Mouse (Mus musculus): ENCODE data around the gene Cdc42ep5. TPM values are rescaled to one million over a fixed set of nuclear protein-coding genes. Genes with fewer than 3 reads are reported as not detected.

The Cdc42ep5 gene
- polyA plus RNA-seq, 1 experiment from 2014 or later, result 26.7 TPM

DNA sequence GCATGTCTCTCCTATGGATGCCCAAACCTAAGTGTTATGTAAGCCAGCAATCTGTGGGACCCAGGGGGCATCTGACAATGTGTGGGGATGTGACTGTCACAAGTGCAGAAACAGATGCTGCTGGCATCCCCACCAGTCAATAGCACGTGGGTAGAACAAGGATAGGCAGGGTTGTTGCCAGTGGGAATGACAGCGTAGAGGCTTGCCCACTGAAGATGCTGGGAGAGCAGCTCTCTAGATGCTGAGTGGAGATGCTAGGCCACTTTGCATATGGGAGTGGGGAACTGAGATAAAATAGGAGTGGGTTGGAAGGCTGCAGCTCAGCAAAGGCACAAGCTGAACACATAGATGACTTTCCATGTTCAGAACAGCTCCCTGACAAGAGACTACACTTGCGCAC is 32.1 kb downstream of the Cdc42ep5 start:
- Histone ChIP-seq H3K36me3 (ENCODE audit: control insufficient read depth, insufficient read depth, low read length) (no peaks in the 10 kb centered on the region), H3K9me3 (ENCODE audit: control insufficient read depth, low read length) (no peaks in the 10 kb centered on the region), H3K27ac (replicated peaks in 1 of 2; ENCODE audit: control insufficient read depth in 1 of 2, insufficient read depth in 1 of 2, low read depth in 2 of 2, low read length in 2 of 2) (no peak overlapping the region), H3K4me1 (ENCODE audit: control insufficient read depth in 2 of 2, insufficient read depth in 2 of 2, low read length in 2 of 2) (peaks cover 0 to 18% of the 10 kb centered on the region in 2 experiments; a peak in 2 of 4 replicates), H3K9ac (ENCODE audit: low read length) (no peak overlapping the region), H3K4me3 (ENCODE audit: control insufficient read depth in 1 of 2, insufficient read depth in 1 of 2, low read depth in 1 of 2, low read length in 2 of 2) (no peak overlapping the region), H3K27me3 (ENCODE audit: control insufficient read depth, insufficient read depth, low read length) (no peaks in the 10 kb centered on the region), H3K4me2 (ENCODE audit: low read length) (no peak overlapping the region)
- whole genome bisulfite sequencing, result 93% methylated on average over 3 of the region's 3 CpGs
- ATAC-seq (ENCODE audit: insufficient number of reproducible peaks, insufficient read depth, low FRiP score, low read depth), result no peak

DNA sequence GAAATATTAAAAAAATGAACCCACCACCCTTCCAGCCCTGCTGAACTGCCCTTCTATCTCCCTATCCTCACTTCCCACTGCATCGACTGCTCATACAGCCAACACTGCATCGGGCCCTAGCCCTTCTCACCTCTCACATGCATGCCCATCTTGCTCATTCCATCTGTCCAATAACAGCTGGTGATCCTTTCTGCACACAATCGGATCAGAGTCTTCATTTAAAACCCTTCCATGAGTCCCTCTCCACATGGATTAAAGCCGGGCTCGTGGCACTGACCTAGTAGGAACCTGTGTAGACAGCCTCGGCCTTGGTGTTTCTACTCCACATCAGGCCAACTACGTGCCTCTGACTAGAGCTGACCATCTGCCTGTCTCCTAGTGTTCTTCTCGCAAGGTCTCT is 32.7 kb downstream of the Cdc42ep5 start:
- H3K27ac ChIP-seq (replicated peaks in 1 of 2; ENCODE audit: control insufficient read depth in 1 of 2, insufficient read depth in 1 of 2, low read depth in 2 of 2, low read length in 2 of 2), result no peak overlapping the region
- no peaks in the 10 kb centered on the region for H3K36me3 ChIP-seq (ENCODE audit: control insufficient read depth, insufficient read depth, low read length)
- H3K4me2 ChIP-seq (ENCODE audit: low read length), result no peak overlapping the region
- no peak overlapping the region for H3K9ac ChIP-seq (ENCODE audit: low read length)
- ATAC-seq (ENCODE audit: insufficient number of reproducible peaks, insufficient read depth, low FRiP score, low read depth), result no peak
- H3K4me1 ChIP-seq (ENCODE audit: control insufficient read depth in 2 of 2, insufficient read depth in 2 of 2, low read length in 2 of 2), result peaks cover 0 to 17% of the 10 kb centered on the region in 2 experiments; a peak in 2 of 4 replicates
- no peak overlapping the region for H3K4me3 ChIP-seq (ENCODE audit: control insufficient read depth in 1 of 2, insufficient read depth in 1 of 2, low read depth in 1 of 2, low read length in 2 of 2)
- H3K9me3 ChIP-seq (ENCODE audit: control insufficient read depth, low read length), result no peaks in the 10 kb centered on the region
- H3K27me3 ChIP-seq (ENCODE audit: control insufficient read depth, insufficient read depth, low read length), result no peaks in the 10 kb centered on the region
- WGBS, result 87% methylated on average over 8 of the region's 8 CpGs

DNA sequence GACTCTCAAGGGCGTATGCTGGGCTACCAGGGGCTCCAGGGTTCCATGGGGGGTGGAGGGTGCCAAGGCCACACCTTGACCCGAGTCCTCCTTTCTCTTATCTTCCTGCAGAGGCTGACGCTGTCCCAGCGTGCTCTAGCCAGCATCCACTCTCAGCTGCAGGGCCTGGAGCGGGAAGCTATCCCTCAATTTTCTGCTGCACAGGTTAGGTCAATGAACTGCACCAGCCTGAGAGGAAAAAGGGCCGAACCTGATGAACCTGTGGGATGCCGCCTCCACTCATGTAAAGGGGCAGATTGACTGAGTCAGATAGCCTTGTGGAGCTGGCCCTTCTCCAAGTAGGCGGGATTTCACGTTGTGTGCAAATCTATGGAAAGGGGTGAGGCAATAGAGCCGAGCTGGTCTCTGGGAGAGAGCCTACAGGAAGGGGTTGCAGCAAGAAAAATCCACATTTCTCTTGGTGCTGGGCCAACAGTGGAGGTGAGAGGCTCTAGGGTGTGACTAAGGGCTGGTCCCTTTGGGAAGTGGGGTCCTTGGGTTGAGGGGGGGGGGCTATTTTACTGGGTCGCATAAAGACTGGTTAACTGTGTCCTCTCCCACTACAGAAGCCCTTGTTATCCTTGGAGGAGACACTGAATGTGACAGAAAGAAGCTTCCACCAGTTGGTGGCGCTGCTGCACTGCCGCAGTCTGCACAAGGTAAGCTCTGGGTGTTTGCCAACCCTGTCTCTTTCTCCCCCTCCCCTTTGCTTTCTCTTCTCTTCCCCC is 33.8 kb downstream of the Cdc42ep5 start:
- ATAC-seq (ENCODE audit: insufficient number of reproducible peaks, insufficient read depth, low FRiP score, low read depth), result peak; percentile 29; the same call in 1 of the 2 replicates
- Histone ChIP-seq H3K4me3 (ENCODE audit: control insufficient read depth in 1 of 2, insufficient read depth in 1 of 2, low read depth in 1 of 2, low read length in 2 of 2) (no peak overlapping the region), H3K4me2 (ENCODE audit: low read length) (peak overlapping the region; percentile 16; the same call in 1 of the 2 replicates), H3K9me3 (ENCODE audit: control insufficient read depth, low read length) (no peaks in the 10 kb centered on the region), H3K27ac (replicated peaks in 1 of 2; ENCODE audit: control insufficient read depth in 1 of 2, insufficient read depth in 1 of 2, low read depth in 2 of 2, low read length in 2 of 2) (no peak overlapping the region), H3K36me3 (ENCODE audit: control insufficient read depth, insufficient read depth, low read length) (no peaks in the 10 kb centered on the region), H3K9ac (ENCODE audit: low read length) (no peak overlapping the region; the same call in 1 of the 2 replicates), H3K4me1 (ENCODE audit: control insufficient read depth in 2 of 2, insufficient read depth in 2 of 2, low read length in 2 of 2) (peaks cover 0 to 17% of the 10 kb centered on the region in 2 experiments; a peak in 2 of 4 replicates), H3K27me3 (ENCODE audit: control insufficient read depth, insufficient read depth, low read length) (no peaks in the 10 kb centered on the region)
- WGBS, result 28% methylated on average over 13 of the region's 13 CpGs

DNA sequence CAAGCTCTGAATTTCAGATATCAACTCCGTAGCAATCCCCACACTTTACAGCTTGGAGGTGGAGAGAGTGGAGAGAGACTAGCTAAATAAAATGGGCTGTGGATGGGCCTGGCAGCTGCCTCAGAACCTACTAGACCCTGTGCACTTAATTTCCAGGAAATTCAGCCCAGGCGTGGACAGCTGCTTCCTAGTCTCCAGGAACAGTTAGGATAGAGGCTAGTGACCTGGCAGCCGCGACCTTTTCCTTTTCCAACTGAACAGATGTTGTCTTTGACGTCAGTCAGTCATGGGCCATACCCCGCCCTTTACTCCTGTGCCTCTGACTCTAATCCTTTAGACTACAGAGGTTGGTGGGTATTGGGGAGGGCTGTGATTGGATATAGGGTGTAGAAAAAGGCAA is 35.8 kb downstream of the Cdc42ep5 start:
- no peaks in the 10 kb centered on the region for H3K27me3 ChIP-seq (ENCODE audit: control insufficient read depth, insufficient read depth, low read length)
- H3K9ac ChIP-seq (ENCODE audit: low read length), result no peak overlapping the region
- no peak for ATAC-seq (ENCODE audit: insufficient number of reproducible peaks, insufficient read depth, low FRiP score, low read depth)
- H3K4me2 ChIP-seq (ENCODE audit: low read length), result no peak overlapping the region
- H3K4me3 ChIP-seq (ENCODE audit: control insufficient read depth in 1 of 2, insufficient read depth in 1 of 2, low read depth in 1 of 2, low read length in 2 of 2), result no peak overlapping the region
- H3K27ac ChIP-seq (replicated peaks in 1 of 2; ENCODE audit: control insufficient read depth in 1 of 2, insufficient read depth in 1 of 2, low read depth in 2 of 2, low read length in 2 of 2), result no peak overlapping the region
- no peaks in the 10 kb centered on the region for H3K9me3 ChIP-seq (ENCODE audit: control insufficient read depth, low read length)
- no peaks in the 10 kb centered on the region for H3K36me3 ChIP-seq (ENCODE audit: control insufficient read depth, insufficient read depth, low read length)
- H3K4me1 ChIP-seq (ENCODE audit: control insufficient read depth in 2 of 2, insufficient read depth in 2 of 2, low read length in 2 of 2), result peaks cover 3 to 15% of the 10 kb centered on the region in 2 experiments; a peak in 3 of 4 replicates
- 39% methylated on average over 6 of the region's 6 CpGs for WGBS

DNA sequence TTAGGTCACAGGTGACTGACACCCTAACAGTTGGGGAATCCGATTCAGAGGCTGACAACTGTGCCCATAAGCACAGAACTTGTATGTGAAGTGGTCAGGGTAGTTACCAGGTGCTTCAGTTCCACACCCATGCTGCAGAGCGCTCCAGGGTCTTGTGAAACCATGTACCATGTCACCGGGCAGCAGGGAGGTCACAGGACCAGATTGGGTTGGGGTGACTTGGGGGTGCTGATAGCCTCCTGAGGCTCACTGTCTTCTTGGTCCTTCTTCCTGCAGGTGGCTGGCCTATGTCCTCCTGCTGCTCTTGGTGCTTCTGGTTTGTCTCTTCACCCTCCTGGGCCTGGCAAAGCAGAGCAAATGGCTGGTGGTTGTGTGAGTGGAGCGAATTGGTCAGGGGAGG is 36.8 kb downstream of the Cdc42ep5 start:
- no peak overlapping the region for H3K9ac ChIP-seq (ENCODE audit: low read length)
- WGBS, result 71% methylated on average over 4 of the region's 4 CpGs

DNA sequence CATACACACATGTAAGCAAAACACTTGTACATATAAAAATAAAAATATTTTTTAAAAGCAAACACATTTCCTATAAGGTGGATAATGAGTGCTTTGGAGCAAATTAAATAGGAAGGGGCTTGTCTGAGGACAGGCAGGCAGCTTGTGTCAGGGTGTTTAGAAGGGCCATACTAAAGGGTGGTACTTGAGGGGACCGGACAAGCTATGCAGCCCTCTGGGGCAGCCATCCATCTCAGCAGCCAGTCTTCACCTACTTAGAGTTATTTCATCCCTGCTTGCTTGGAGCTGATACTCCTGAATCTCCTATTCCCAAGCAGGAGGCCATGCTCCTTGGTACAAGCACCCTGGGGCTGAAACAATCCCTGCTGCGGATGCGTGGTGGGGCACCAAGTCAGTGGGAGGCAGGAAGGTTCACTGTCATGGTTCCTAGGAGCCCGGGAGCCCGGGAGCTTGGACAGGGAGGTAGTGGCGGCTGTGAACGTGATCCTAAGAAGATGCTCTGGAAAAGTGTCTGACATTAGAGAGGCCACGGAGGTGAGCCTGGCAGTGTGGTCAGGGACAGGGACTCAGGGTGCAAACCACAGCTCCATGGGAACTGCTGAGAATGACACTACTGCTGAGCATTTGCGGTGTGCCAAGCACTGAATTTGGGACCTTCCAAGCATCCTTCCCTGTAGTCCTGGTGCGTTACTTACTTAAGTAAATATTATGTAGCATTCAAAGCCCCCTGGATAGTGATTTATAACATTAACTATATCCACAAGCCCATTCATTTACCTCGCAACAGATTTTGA is 37.5 kb downstream of the Cdc42ep5 start:
- peaks cover 3 to 15% of the 10 kb centered on the region in 2 experiments; a peak in 3 of 4 replicates for H3K4me1 ChIP-seq (ENCODE audit: control insufficient read depth in 2 of 2, insufficient read depth in 2 of 2, low read length in 2 of 2)
- no peaks in the 10 kb centered on the region for H3K36me3 ChIP-seq (ENCODE audit: control insufficient read depth, insufficient read depth, low read length)
- H3K27ac ChIP-seq (replicated peaks in 1 of 2; ENCODE audit: control insufficient read depth in 1 of 2, insufficient read depth in 1 of 2, low read depth in 2 of 2, low read length in 2 of 2), result no peak overlapping the region
- no peak overlapping the region for H3K4me2 ChIP-seq (ENCODE audit: low read length)
- H3K9ac ChIP-seq (ENCODE audit: low read length), result no peak overlapping the region
- H3K4me3 ChIP-seq (ENCODE audit: control insufficient read depth in 1 of 2, insufficient read depth in 1 of 2, low read depth in 1 of 2, low read length in 2 of 2), result no peak overlapping the region
- 78% methylated on average over 11 of the region's 11 CpGs for WGBS
- no peaks in the 10 kb centered on the region for H3K9me3 ChIP-seq (ENCODE audit: control insufficient read depth, low read length)
- H3K27me3 ChIP-seq (ENCODE audit: control insufficient read depth, insufficient read depth, low read length), result 0 out of 2 replicates have a peak, but pooled peaks cover 4% of the 10 kb centered on the region
- no peak for ATAC-seq (ENCODE audit: insufficient number of reproducible peaks, insufficient read depth, low FRiP score, low read depth)

More for the DNA sequence above, 36.8 kb downstream of the Cdc42ep5 start:
- Histone ChIP-seq H3K9me3 (ENCODE audit: control insufficient read depth, low read length) (no peaks in the 10 kb centered on the region), H3K4me3 (ENCODE audit: control insufficient read depth in 1 of 2, insufficient read depth in 1 of 2, low read depth in 1 of 2, low read length in 2 of 2) (no peak overlapping the region), H3K4me2 (ENCODE audit: low read length) (no peak overlapping the region), H3K4me1 (ENCODE audit: control insufficient read depth in 2 of 2, insufficient read depth in 2 of 2, low read length in 2 of 2) (peaks cover 3 to 15% of the 10 kb centered on the region in 2 experiments; a peak in 3 of 4 replicates), H3K27me3 (ENCODE audit: control insufficient read depth, insufficient read depth, low read length) (no peaks in the 10 kb centered on the region), H3K36me3 (ENCODE audit: control insufficient read depth, insufficient read depth, low read length) (no peaks in the 10 kb centered on the region), H3K27ac (replicated peaks in 1 of 2; ENCODE audit: control insufficient read depth in 1 of 2, insufficient read depth in 1 of 2, low read depth in 2 of 2, low read length in 2 of 2) (no peak overlapping the region)
- no peak for ATAC-seq (ENCODE audit: insufficient number of reproducible peaks, insufficient read depth, low FRiP score, low read depth)

DNA sequence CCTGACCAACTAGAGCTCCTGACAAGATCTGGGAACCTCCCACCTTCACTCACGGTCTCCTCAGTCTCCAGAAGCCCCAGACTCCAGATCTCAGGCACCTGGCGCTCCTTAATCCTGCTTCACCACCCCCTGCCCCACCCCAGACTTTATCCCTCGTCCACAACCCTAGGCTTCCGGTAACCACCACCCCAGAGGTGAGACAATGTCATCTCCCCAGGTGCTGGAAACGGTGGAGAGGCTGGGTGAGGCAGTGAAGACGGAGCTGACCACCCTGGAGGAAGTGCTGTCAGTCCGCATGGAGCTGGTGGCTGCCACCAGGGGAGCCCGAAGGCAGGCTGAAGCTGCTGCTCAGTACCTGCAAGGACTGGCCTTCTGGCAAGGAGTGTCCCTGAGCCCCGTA is 39.4 kb downstream of the Cdc42ep5 start:
- no peak overlapping the region for H3K27ac ChIP-seq (replicated peaks in 1 of 2; ENCODE audit: control insufficient read depth in 1 of 2, insufficient read depth in 1 of 2, low read depth in 2 of 2, low read length in 2 of 2)
- WGBS, result 17% methylated on average over 9 of the region's 9 CpGs
- H3K27me3 ChIP-seq (ENCODE audit: control insufficient read depth, insufficient read depth, low read length), result peaks cover 16% of the 10 kb centered on the region
- H3K36me3 ChIP-seq (ENCODE audit: control insufficient read depth, insufficient read depth, low read length), result no peaks in the 10 kb centered on the region
- H3K9ac ChIP-seq (ENCODE audit: low read length), result no peak overlapping the region
- ATAC-seq (ENCODE audit: insufficient number of reproducible peaks, insufficient read depth, low FRiP score, low read depth), result no peak
- no peak overlapping the region for H3K4me3 ChIP-seq (ENCODE audit: control insufficient read depth in 1 of 2, insufficient read depth in 1 of 2, low read depth in 1 of 2, low read length in 2 of 2)
- H3K9me3 ChIP-seq (ENCODE audit: control insufficient read depth, low read length), result no peaks in the 10 kb centered on the region
- H3K4me1 ChIP-seq (ENCODE audit: control insufficient read depth in 2 of 2, insufficient read depth in 2 of 2, low read length in 2 of 2), result peaks cover 3 to 4% of the 10 kb centered on the region in 2 experiments; a peak in 2 of 4 replicates
- no peak overlapping the region for H3K4me2 ChIP-seq (ENCODE audit: low read length)
